Mouse (Mus musculus): ENCODE measurements at regions not wholly inside any gene's neighbourhood (a gene's known extent, or its start where the extent isn't known, plus 50 kb on each side); places are given as distances from the start of the nearest gene placed in this dataset.

- TF ChIP-seq POLR2A (IDR thresholded peaks at IDR 0.05; ENCODE audit: borderline replicate concordance, extremely low read depth, insufficient read depth, insufficient read length, poor library complexity, severe bottlenecking) (no peak), CTCF (IDR thresholded peaks at IDR 0.05; ENCODE audit: borderline replicate concordance, extremely low read depth, insufficient read depth, insufficient read length) (no peak)
These were observed 102.6 kb upstream of the Tgfbr2 start for GRCm38 (mm10) chr9:116277736-116278135.

All from brain, embryonic 14.5 days (tissue).